Mouse (Mus musculus): ENCODE measurements around the gene Clec16a.

Gene Clec16a

GRCm38 (mm10) chr16:10544995-10545622 is at the start of gene Clec16a:
Clec16a (plus strand) TSS chr16:10545339.
- peak; percentile 97 for DNase-seq (ENCODE audit: low spot score)

- DNase-seq (ENCODE audit: low spot score) = no peak
These were observed 49.3 kb upstream of the Clec16a start for GRCm38 (mm10) chr16:10495824-10496298.

DNA sequence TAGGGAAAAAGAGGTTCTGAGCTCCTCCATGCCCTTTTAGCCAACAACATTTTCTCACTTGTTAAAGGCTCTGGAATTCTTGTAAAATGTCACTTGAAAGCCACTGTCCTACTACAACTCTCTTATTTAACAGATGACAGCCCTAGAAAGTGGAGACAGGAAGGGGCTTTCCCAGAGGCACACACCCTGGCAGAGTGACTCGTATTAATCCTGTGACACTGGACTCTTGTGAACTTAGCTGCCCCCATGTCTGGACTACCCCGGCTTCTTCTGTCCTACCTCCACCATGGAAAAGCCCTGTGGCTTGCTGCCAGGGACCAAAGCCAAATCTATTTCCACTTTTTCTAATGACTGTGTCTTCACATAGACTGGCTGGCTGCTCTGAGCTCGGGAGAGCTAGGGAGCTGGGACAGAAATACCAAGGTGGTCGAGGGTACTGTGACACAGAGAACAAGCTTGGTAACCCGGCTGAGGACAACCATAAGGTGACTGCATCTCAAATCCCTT is 47.0 kb upstream of the Clec16a start:
- no peak for DNase-seq (ENCODE audit: low spot score)

DNA sequence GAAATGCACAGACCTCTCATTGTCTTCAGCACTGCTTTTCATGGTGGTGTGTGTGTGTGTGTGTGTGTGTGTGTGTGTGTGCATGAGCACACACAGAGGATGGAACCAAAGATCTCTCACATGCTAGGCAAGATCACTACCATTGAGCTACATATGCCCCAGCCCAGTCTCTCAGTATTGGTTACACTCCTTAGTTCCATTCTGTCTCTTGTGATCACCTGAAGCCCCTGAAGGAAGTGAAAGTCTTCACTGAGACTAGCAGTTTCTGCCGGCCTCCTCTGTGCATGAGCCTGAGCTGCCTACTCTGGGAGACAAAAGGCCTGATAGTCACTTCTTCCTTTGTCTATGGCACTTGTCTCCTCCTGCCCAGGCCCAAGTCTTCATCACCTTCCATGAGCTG is 46.0 kb upstream of the Clec16a start:
- DNase-seq (ENCODE audit: low spot score) = no peak

GRCm38 (mm10) chr16:10501865-10502264 is 43.3 kb upstream of the Clec16a start:
- peak; percentile 29 for DNase-seq (ENCODE audit: low spot score)

DNA sequence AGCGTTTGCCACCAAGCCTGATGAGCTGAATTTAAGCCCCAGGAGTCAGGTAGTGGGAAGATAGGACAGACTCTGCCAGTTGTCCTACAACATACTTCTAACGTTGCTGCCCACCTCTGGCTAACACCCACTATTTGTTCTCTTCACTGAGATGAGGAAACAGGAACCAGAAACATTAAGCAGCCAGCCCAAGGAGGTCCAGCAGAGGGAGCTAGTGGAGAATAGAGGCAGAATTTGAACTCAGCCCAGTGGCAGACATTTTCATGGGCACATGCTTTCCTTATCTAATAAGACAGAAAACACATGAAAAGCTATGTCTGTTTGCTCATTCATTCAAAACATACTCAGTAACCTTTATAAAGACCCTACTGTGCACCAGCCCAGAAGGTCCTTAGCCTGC is 42.1 kb upstream of the Clec16a start:
- no peak for DNase-seq (ENCODE audit: low spot score)

DNA sequence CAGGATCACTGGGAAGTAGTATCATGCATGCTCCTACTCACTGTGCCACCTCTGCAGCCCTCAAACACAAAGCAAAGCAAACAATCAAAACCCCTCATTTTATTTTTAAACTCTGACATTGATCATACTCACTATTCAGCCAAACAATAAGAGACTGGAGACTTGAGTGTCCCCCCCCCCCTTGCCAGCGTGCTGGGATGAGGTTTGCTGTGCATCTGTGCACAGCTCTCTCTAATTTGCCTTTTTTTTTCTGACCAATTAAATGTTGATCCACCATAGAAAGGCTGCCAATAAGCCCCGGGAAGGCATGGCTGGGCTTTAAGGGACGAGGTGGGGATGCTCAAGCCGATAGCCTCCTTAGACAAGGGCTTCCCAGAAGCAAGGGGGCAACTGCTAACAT is 37.7 kb upstream of the Clec16a start:
- DNase-seq (ENCODE audit: low spot score) = no peak

- no peak for DNase-seq (ENCODE audit: low spot score)
These were observed 36.4 kb upstream of the Clec16a start for GRCm38 (mm10) chr16:10508691-10509090.

DNA sequence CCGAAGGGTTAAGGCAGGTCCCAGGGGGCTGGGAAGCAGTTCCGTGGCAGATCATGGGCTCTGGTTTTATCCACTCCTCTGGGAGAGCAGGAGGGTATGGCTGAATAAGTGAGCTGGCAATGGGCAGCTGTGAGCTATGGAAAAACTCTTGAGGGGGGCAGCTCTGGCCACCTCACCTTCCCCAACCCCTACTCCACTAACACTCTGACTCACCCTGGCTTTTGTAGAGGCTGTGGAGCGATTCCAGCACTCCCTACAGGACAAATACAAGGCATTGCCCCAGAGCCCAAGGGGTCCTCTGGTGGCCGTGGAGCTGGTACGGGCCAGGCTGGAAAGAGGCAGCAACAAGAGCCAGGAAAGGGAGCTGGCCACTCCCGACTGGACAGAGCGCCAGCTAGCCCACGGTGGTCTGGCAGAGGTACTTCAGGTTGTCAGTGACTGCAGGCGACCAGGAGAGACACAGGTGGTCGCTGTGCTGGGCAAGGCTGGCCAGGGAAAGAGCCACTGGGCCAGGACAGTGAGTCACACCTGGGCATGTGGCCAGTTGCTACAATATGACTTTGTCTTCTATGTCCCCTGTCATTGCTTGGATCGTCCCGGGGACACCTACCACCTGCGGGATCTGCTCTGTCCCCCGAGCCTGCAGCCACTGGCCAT is 34.5 kb upstream of the Clec16a start:
- DNase-seq (ENCODE audit: low spot score) = no peak

DNA sequence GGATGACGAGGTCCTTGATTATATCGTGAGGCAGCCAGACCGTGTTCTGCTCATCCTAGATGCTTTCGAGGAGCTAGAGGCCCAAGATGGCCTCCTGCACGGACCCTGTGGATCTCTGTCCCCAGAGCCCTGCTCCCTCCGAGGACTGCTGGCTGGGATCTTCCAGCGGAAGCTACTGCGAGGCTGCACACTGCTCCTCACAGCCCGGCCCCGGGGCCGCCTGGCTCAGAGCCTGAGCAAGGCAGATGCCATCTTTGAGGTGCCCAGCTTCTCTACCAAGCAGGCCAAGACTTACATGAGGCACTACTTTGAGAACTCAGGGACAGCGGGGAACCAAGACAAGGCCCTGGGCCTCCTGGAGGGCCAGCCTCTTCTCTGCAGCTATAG is 34.0 kb upstream of the Clec16a start:
- DNase-seq (ENCODE audit: low spot score) = no peak

DNA sequence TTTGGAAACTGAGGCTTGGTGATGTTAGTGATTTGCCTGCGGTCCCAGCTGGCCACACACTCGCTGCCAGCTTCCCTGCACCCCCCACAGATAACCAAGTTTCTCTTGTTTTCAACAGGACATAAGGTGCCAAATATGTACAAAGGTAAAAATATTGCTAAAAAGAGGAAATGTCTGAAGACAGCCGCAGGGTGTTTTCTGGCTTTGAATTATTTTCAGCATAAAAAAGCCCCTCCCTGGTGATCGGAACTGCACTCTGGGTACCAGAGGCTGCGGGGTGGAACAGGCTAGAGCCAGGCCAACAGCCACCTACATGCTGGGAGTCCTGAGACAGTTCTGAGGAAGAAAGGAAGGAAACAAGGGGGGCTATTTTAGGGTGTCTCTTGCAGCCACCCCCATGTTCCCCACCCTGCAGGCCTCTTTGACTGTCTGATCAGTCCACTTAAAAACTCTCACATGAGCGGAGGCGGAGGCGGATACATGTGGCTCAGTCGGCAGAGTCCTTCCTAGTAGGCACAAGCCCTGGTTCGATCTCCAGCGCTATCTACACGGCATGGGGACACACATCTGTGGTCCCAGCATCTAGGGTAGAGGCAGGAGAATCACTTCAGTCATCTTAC is 29.1 kb upstream of the Clec16a start:
- DNase-seq (ENCODE audit: low spot score) = no peak

- DNase-seq (ENCODE audit: low spot score) = no peak
These were observed 27.1 kb upstream of the Clec16a start for GRCm38 (mm10) chr16:10518030-10518429.

GRCm38 (mm10) chr16:10520908-10521614 is 24.1 kb upstream of the Clec16a start:
- peak; percentile 56 for DNase-seq (ENCODE audit: low spot score)

DNA sequence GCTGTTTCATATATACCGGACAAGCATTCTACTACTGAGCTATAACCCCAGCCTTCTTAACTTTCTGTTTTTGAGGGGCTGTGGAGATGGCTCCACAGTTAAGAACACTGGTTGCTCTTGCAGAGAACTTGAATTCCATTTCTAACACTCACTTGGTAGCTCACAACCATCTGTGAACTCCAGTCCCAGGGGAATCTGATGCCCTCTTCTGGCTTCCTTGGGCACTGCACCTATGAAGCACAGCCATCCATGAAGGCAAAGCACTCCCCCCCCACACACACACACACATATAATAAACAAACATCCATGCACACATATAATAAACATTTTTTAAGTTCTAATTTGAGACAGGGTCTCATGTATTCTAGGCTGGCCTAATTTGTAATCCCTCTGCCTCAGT is 22.3 kb upstream of the Clec16a start:
- DNase-seq (ENCODE audit: low spot score) = no peak

DNA sequence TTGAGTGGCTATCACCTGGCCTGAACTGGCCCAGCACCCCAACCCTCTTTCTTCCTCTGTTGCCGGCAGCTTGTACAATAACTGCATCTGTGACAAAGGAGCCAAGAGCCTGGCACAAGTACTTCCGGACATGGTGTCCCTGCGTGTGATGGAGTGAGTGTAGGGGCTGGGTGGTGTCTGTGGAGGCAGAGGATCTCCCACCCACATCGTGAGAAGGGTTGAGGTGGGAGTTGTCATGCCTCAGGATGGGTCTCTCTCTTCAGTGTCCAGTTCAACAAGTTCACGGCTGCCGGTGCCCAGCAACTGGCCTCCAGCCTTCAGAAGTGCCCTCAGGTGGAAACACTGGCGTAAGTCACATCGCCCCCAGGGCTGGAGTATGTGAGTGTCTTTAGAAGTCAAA is 21.5 kb upstream of the Clec16a start:
- DNase-seq (ENCODE audit: low spot score) = no peak

DNA sequence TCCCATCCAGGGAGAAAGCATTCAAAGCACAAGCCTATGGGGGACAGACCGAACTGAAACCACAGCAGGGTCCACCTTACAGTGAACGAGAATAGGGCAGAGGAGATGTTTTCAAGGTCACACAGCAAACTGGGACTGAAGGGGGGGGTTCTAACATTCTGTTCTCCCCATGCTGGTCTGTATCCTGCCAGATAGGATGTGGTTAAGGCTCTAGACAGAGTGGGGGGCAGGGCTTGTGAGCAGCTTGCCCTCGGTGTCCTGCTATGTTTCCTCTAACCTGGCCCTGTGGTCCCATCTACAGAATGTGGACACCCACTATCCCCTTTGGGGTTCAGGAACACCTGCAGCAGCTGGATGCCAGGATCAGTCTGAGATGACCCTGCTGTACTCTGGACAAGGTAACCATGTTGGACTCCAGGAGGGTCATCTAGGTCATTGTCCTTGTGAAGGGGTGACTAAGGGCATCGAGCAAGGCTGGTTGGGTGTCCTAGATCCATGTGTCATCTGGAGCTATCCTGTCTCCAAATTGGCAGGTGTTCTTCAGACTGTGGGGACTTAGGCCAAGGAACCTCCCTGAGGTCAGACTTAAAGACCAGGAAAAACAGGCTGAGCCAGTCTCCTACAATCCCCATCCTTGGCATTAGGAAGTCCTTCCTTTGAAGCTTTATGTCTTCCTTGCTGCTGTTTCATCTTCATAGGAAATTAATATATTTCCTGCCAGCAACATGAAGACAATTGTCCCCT is 20.1 kb upstream of the Clec16a start:
- DNase-seq (ENCODE audit: low spot score) = no peak

DNA sequence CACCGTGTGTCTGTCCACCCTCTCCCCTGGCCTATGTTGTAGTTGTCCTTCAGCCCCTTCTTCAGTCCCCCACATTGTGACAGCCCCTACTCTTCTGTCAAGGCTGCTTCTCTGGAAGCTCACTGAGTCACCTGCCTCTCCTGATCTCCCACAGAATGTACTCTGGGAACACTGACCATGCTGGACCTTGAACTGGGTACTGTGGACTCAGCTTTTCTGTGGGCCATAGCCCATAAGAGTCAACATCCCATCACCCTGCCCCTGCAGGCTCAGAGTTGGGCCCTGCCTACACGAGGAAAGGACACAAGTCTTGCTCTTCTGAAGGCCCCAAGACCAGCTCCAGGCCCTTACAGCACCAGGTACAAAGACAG is 19.5 kb upstream of the Clec16a start:
- DNase-seq (ENCODE audit: low spot score) = no peak

DNA sequence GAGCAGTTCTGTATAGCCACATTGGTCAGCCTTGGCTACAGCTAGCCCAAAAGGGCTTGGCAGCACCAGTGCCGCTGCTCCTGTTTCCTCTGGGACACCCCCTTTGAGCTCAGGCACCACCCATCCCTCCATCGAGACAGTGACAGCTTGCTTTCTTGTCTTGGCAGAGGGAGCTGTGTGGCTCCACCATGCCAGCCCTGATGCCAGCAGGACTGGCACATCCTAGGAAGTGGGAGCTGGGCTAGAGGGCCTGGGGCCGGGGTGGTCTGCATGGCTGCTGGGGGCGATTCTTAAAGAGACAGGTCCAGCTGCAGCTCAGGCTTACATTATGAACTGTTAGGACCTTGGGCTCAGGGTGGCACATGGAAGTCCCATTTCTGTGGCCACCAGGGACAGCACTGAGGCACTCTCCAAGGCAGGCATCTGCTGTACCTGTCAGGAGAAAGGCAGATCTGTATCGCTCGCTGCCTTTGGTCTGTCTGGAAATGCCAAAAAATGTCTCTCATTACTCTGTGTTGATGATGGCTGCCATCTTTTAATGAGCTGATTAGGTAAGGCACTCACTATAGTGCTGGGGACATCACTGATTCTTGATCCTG is 18.0 kb upstream of the Clec16a start:
- DNase-seq (ENCODE audit: low spot score) = no peak

DNA sequence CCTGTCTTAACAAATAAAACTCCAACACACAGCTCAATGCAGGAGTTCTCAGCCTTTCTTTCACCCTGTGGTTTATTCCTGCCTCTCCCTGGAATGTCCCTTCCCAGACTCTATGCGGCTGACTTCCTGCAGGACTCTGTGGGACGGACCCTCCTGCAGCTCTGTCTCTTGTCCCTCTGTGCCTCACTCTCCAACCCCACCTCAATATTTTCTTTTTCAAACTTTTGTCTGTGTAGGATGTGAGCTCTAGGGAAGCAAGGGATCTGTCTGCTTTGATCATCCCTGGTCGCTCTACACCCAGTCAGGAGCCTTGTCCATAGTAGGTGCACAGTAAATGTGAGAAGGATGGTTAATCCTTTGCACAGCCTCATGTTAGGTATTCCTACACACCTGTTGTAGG is 16.8 kb upstream of the Clec16a start:
- no peak for DNase-seq (ENCODE audit: low spot score)

GRCm38 (mm10) chr16:10530179-10530578 is 15.0 kb upstream of the Clec16a start:
- DNase-seq (ENCODE audit: low spot score) = no peak

DNA sequence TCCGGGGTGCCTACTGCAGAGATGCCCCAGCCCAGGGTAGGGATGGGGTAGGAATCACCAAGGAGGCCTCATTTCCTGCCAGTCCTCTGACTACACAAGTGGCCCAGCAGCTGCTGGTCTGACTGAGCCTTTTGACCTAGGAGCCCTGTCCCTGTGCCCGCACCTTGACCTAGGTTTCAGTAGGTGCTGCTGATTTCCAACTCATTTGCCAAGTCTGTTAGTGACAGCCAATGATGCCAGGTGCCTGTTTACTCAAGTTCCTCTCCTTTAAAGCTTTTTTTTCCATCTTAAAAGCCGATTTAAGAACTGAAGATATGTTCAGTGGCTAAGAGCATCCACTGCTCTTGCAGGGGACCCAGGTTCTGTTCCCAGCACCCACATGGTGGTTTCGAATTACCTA is 11.4 kb upstream of the Clec16a start:
- no peak for DNase-seq (ENCODE audit: low spot score)

DNA sequence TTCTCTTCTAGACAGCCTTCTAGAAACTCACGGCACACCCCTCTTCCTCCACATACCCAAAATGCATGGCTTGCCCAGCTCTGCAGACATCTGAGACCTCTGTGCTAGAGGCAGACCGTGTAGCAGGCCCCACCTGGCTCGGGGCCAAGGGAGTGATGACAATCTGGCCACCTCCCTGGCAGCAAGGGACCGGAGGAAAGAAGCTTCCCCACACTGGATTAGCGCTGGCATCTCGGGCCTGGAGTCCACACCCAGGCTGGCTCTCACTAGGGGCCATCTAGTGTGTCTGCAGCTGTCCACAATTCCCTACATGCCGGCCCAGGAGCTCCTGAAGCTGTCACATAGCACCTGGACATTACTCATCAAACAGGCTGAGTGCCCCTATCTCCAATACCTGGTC is 10.6 kb upstream of the Clec16a start:
- DNase-seq (ENCODE audit: low spot score) = no peak
